Mouse (Mus musculus) G1E (cell line): Measurements from ENCODE around the gene Naa40. TPM values are rescaled to one million over a fixed set of nuclear protein-coding genes. Genes with fewer than 3 reads are reported as not detected.
A peak's percentile ranks its signal among the peaks of the same experiment; 100 is the strongest.

Source experiments
- ATAC-seq: 2 replicates; pipeline ENCODE4 v1.8.0; 2016; ENCODE audit warnings: mild to moderate bottlenecking; ENCODE audit not compliant: insufficient number of reproducible peaks, poor library complexity, low FRiP score, severe bottlenecking; ENCODE audit errors: extremely low read depth
- DNase-seq: peaks from one replicate; pipeline ENCODE4 v3.0.0; 2012; ENCODE audit warnings: low spot score
- H3K27me3 ChIP-seq: 2 replicates; pipeline ENCODE4 v1.6.1; 2012; ENCODE audit warnings: mild to moderate bottlenecking, low read length, inconsistent platforms; ENCODE audit not compliant: insufficient read depth
- H3K36me3 ChIP-seq: replicated peaks from 2 replicates; pipeline ENCODE3; 2012; ENCODE audit warnings: mild to moderate bottlenecking, inconsistent platforms
- H3K4me1 ChIP-seq: 2 replicates; pipeline ENCODE4 v1.6.1; 2012; ENCODE audit warnings: low read depth, low read length, inconsistent platforms, mixed read lengths; ENCODE audit not compliant: insufficient read depth
- H3K4me3 ChIP-seq: 2 replicates; pipeline ENCODE4 v1.5.1; 2012; ENCODE audit warnings: low read depth, mild to moderate bottlenecking, inconsistent platforms, low read length, moderate library complexity, mixed read lengths
- H3K9me3 ChIP-seq: replicated peaks from 2 replicates; pipeline ENCODE4 v1.6.1; 2012; ENCODE audit warnings: inconsistent platforms
- CTCF ChIP-seq: IDR thresholded peaks from 2 replicates; pipeline ENCODE4 v1.5.1; 2012; ENCODE audit warnings: low read depth, low read length, inconsistent platforms, mixed read lengths
- GATA1 ChIP-seq: IDR thresholded peaks from 2 replicates; pipeline ENCODE4 v1.6.1; 2012; ENCODE audit warnings: borderline replicate concordance, low read length, inconsistent platforms, mixed read lengths
- GATA2 ChIP-seq: IDR thresholded peaks from 2 replicates; pipeline ENCODE4 v1.6.1; 2012; ENCODE audit warnings: low read depth, low read length, inconsistent platforms, borderline replicate concordance
- POLR2AphosphoS5 ChIP-seq: IDR thresholded peaks from 2 replicates; pipeline ENCODE4 v1.6.1; 2012; ENCODE audit warnings: low read depth, low read length, inconsistent platforms; ENCODE audit not compliant: insufficient replicate concordance
- TAL1 ChIP-seq: conservative IDR thresholded peaks from 2 replicates; pipeline ENCODE4 v1.6.1; 2012; ENCODE audit warnings: low read depth, low read length, inconsistent platforms, mixed read lengths
- polyA plus RNA-seq: library from polyadenylated mRNA; stranded (reverse); fragments of >175 nt; gene quantifications from 2 replicates; pipeline ENCODE4 v1.2.3, GENCODE M21; 2012
- total RNA-seq, 2 experiments: library from RNA; stranded (forward) in 1 of 2; stranded (reverse) in 1 of 2; fragments of 200-1000 nt in 1 of 2; fragments of >200 nt in 1 of 2; fragmentation: Nextera tagmentation in 1 of 2; gene quantifications; 2 replicates each; pipeline ENCODE4 v1.2.3; 2014 to 2017

Naa40 gene
- total and polyA plus RNA-seq, 3 experiments, result 58.8 to 67.7 (median 60.7) TPM

DNA sequence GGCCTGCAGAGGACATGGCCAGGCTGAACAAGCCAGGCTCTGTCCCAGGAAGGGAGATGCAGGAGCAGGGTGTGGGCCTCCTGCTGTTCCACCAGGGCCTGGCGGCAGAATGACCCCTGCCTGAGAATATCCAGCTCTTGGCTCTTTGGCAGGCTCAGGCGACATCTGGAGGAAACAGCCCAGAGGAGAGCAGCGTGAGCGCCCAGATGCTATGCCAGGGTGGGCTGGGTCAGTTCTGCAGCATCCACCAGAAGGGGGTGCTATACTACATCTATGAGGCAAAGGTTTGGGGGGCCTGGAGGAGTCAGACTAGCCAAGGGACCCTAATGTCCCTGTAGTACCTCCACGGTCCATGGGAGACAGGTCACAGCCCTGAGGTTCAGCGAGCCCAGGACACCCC, 38.1 kb upstream of the Naa40 start:
- ATAC-seq, result no peak
- peaks cover 52% of the 10 kb centered on the region for H3K4me1 ChIP-seq
- no peak overlapping the region for H3K4me3 ChIP-seq
- DNase-seq, result no peak
- H3K36me3 ChIP-seq, result peaks cover 99% of the 10 kb centered on the region
- H3K9me3 ChIP-seq, result no peaks in the 10 kb centered on the region
- TF ChIP-seq GATA1 (no peak), CTCF (peak; percentile 41; the same call in 1 of the 2 replicates)
- no peaks in the 10 kb centered on the region for H3K27me3 ChIP-seq

DNA sequence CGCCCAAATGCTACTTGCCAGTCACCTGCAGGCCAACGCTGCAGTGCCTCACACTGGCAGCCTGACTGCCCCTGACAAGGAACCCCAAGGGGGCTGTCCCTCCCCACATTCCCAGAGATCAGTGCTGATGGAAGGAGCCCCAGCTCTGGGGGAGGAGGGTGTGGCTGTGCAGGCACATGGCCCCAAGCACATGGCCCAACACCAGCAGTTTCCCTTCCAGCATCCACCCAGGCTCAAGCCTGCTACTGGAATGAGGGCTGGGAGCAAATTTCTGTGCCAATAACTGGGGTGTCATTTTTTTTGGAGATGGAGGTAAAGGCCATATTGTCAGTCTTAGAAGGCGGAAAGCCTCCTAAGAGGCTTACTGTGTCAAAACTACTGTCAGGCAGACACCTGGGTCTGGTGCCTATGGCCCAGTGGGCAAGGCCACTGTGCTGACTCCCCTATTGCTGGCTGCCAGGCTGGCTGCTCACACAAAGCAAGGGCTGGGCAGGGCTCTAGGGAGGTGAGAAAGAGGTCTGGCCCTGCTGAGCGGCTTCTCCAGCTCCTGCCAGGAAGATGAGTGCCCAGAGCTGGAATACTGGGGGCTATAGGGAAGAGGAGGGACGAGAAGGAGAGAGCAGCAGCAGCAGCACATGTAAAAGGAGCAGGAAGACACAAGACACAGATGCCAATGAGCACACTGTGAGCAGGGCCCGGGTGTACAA, 37.4 kb upstream of the Naa40 start:
- H3K4me3 ChIP-seq, result no peak overlapping the region
- H3K27me3 ChIP-seq, result no peaks in the 10 kb centered on the region
- H3K9me3 ChIP-seq, result no peaks in the 10 kb centered on the region
- peaks cover 99% of the 10 kb centered on the region for H3K36me3 ChIP-seq
- H3K4me1 ChIP-seq, result peaks cover 53% of the 10 kb centered on the region
- ATAC-seq, result no peak
- DNase-seq, result no peak
- TF ChIP-seq GATA1, result no peak
- TF ChIP-seq CTCF, result no peak
- no peak for TF ChIP-seq GATA2
- TF ChIP-seq TAL1, result no peak
- no peak for TF ChIP-seq POLR2AphosphoS5

DNA sequence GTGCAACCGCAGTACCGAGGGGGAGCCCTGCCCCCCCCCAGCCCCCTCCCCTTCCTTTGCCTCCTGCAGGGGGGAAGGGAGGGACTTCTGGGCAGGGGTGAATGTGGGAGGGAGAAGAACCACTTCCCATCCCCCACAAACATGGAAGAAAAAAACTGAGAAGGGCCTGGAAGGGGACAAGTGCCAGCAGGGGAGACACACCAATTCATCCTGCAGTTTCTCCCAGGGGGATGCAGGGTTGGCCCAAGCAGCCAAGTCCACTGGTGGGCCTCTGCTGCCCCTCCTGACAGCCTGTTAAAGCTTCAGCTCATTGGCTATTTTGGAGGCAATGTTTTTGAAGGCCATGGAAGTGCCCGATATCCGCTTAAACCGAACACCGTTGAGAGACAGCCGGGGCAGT, 35.8 kb upstream of the Naa40 start:
- H3K27me3 ChIP-seq, result no peaks in the 10 kb centered on the region
- H3K4me3 ChIP-seq, result no peak overlapping the region
- DNase-seq (no peak), ATAC-seq (no peak)
- peaks cover 50% of the 10 kb centered on the region for H3K4me1 ChIP-seq
- no peaks in the 10 kb centered on the region for H3K9me3 ChIP-seq
- H3K36me3 ChIP-seq, result peaks cover 99% of the 10 kb centered on the region
- no peak for TF ChIP-seq CTCF
- TF ChIP-seq GATA2, result no peak
- no peak for TF ChIP-seq GATA1
- no peak for TF ChIP-seq TAL1
- no peak for TF ChIP-seq POLR2AphosphoS5

DNA sequence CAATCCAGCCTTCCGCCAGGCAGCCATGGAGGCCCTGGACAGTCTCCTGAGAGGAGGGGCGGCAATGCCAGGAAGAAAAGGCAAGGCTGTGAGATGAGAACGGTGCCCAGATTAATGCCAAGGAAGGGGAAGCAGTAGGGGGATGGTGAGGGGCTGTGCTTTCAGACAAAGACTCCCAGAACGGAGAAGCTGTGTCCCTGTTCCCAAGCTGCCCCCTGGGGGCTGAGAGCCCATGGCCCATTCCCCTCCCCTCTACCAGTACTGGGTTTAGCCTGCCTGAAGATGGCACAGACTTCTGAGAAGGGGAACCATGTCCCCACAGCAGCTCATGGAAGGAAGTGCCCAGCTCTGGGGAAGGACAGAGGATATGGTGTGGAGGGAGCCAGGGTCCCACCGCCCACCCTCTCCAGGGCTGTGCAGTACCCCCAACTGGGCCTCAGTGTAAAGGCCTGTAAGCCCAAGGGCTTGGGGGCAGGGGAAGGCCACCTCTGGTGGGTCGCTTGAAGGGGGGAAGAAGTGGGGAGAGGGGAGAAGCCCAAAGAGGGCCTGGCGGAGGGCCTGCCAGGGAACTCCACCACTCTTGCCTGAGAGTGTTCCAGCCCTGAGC, 35.2 kb upstream of the Naa40 start:
- peaks cover 50% of the 10 kb centered on the region for H3K4me1 ChIP-seq
- ATAC-seq, result no peak
- no peaks in the 10 kb centered on the region for H3K27me3 ChIP-seq
- H3K9me3 ChIP-seq, result no peaks in the 10 kb centered on the region
- DNase-seq, result no peak
- peaks cover 99% of the 10 kb centered on the region for H3K36me3 ChIP-seq
- H3K4me3 ChIP-seq, result no peak overlapping the region
- TF ChIP-seq POLR2AphosphoS5 (no peak), GATA2 (no peak), GATA1 (no peak), TAL1 (no peak), CTCF (no peak)

DNA sequence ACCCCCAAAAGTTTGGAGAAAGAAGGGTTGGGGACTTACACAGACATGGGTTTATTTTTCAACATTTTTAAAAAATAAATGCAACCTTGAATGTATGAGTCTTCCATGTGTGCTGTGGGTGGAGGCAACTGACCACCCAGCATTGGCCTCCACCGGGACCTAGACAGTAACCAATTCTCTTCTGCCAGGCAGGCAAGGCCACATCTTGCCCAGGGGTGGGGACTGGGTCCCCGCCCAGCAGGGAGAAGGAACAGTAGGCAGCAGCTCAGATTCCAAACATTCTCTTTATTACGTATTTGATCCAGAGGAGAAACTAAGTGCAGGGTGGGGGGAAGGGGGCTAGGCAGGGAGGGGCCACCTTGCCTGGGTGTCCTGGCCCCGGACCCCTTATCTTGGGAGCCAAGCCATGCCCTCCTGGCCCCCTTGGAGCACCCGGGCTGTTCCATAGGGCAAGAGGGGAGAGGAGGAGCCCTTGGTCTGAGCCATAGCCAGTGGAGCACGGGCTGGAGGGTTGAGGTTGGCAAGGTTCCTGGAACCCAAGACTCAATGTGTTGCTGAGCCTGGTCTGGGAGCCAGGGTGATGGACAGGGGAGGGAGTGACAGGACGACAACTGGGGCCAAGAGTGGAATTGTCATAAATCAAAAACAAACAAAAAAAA, 34.3 kb upstream of the Naa40 start:
- ATAC-seq (no peak), DNase-seq (no peak)
- Histone ChIP-seq H3K9me3 (no peaks in the 10 kb centered on the region), H3K4me1 (peaks cover 53% of the 10 kb centered on the region), H3K36me3 (peaks cover 99% of the 10 kb centered on the region), H3K27me3 (no peaks in the 10 kb centered on the region; the same call in 1 of the 2 replicates), H3K4me3 (no peak overlapping the region)
- TF ChIP-seq CTCF (no peak), TAL1 (no peak), GATA1 (no peak), POLR2AphosphoS5 (no peak), GATA2 (no peak)

DNA sequence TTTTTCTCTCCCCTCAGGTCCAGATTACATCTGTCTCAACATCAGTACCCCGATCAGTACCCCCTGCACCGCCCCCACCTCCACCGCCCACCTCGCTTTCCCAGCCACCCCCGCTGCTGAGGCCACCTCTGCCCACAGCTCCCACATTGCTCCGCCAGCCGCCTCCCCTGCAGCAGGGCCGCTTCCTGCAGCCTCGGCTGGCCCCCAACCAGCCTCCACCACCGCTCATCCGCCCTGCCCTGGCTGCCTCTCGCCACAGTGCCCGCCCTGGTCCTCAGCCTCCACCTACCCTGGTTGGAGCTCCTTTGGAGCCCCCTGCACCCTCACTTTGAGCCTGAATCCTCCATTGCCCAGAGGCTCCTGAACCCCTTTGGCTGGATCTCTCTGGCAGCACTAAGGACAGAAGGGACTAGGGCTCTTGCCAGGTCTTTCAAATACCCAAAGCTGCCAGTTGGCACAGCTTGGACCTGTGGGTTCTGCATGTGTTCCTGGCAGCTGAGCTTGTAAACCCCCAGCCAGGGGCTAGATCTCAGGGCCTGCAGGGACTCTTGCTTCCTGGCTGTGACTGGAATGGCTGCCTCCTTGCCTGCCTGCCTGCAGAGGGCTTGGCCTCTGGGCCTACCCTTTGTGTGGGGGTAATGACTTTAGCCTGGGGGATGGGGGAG, 33.5 kb upstream of the Naa40 start:
- ATAC-seq (no peak), DNase-seq (no peak)
- peaks cover 3% of the 10 kb centered on the region; the same call in 1 of the 2 replicates for H3K27me3 ChIP-seq
- H3K36me3 ChIP-seq, result peaks cover 99% of the 10 kb centered on the region
- H3K9me3 ChIP-seq, result no peaks in the 10 kb centered on the region
- peaks cover 56% of the 10 kb centered on the region for H3K4me1 ChIP-seq
- no peak overlapping the region for H3K4me3 ChIP-seq
- TF ChIP-seq GATA2, result no peak
- no peak for TF ChIP-seq GATA1
- TF ChIP-seq CTCF, result no peak
- TF ChIP-seq TAL1, result no peak
- no peak for TF ChIP-seq POLR2AphosphoS5
